Mouse (Mus musculus): ENCODE measurements around the gene Fyn.

GRCm38 (mm10) chr10:39522857-39523614 is 154.4 kb downstream of the Fyn start:
- TF ChIP-seq CTCF (IDR thresholded peaks at IDR 0.05; ENCODE audit: borderline replicate concordance, insufficient read depth, low read length) = no peak
- no peak for TF ChIP-seq POLR2A (IDR thresholded peaks at IDR 0.05; ENCODE audit: low read depth, low read length)

Measured in embryonic fibroblast, embryonic 13.5 days (primary cell).